Mouse (Mus musculus): ENCODE results near the gene Olfr55.
"Not testable (repeated sequence)": the region's sequence is repeated elsewhere in the genome, so short reads cannot be mapped to it uniquely, and the experiment has no call there.

Olfr55 gene

DNA sequence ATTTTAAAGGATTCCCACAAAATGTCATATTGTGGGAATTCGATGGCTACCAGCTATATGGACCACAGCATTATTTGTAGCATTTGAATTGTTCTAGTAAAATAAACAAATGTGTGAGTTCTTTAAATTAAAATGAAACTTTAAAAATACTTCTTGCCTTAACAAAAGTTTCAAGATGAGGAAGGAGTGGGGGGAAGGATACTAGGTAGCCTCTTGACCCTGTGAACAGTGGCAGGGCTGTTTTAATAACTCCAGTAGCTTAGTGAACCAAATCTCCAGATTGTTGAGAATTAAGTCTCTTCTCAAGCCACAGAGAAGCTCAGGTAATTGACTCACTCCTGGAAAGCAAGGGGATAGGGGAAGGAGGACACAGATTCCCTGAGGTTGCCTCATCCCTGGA is at the start of gene Olfr55:
Olfr55 (plus strand) TSS at position 301 of the 400 bp plus-strand sequence.
- not testable (repeated sequence) for DNase-seq (ENCODE audit: low read depth)

DNA sequence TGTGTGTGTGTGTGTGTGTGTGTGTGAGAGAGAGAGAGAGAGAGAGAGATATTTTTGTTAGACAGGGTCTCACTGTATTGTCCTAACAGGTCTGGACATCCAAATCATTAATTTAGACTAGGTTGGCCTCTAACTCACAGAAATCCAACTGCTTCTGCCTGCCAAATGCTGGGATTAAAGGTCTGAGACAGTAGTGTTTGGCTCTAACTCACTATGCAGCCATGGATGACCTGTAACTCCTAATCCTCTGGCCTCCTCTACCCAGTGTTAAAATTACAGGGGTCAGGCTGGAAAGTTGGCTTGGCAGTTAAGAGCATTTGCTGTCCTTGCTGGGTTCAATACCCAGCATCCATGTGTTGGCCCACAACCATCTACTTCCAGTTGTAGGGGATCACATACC is 43.7 kb upstream of the Olfr55 start:
- no peak for DNase-seq (ENCODE audit: low read depth)

DNA sequence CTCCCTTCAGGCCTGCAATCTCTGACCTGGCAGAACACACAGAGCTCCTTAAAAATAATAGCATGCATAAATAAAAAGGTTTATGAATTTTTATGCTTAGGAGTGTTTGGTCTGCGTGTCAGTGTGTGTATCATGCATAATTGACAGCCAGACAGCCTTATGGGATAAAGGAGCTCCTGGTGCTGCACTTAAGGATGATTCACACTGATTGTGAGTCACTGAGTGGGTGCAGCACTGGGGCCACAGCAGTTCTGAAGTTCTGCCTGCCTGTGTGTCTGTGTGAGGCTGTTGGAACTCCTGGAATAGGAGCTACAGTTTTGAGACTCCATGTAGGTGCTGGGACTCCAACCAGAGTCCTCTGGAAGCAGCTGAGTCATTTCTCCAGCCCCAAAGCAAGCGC is 42.0 kb upstream of the Olfr55 start:
- DNase-seq (ENCODE audit: low read depth) = peak; percentile 70

DNA sequence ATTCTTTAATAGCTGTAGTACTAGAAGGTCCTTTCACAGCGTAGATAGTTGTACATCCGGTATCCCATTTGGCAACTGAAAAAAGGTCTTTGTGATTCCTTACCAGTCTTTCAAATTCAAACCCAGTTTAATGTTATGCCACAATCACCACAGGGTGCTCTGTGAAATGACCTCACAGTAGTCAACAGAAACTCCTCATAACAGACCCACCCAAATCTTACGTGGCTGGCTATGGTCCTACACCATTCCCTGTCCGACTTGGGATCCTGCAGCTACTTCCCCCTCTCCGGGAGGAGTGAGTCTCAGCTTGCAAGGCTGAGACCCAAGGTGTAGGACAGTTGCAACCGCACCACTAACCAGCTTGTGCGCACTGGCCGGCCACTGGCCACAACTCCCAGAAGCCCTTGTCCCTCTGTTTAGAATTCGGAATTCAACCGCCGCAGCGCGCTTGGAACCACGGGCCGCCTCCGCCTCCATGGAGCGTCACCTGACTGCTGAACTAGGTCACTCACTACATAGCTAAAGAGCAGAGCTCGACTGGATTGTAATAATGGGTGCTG is 28.9 kb upstream of the Olfr55 start, which contains the start of gene Morc2b:
Morc2b (minus strand) TSS at position 423 of the 560 bp plus-strand sequence.
- DNase-seq (ENCODE audit: low read depth) = no peak

DNA sequence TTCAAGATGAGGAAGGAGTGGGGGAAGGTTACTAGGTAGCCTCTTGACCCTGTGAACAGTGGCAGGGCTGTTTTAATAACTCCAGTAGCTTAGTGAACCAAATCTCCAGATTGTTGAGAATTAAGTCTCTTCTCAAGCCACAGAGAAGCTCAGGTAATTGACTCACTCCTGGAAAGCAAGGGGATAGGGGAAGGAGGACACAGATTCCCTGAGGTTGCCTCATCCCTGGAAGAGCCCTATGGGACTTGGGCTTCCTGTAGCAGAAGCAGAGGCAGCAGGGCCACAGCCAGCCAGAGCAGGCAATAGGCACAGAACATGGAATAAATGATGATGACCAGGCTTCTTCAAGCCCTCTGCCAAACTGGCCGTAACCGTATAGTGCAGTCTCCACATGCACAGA is 22.8 kb downstream of the Olfr55 start, which contains the start of gene Olfr239:
Olfr239 (plus strand) TSS at position 301 of the 400 bp plus-strand sequence.
- not testable (repeated sequence) for DNase-seq (ENCODE audit: low read depth)

DNA sequence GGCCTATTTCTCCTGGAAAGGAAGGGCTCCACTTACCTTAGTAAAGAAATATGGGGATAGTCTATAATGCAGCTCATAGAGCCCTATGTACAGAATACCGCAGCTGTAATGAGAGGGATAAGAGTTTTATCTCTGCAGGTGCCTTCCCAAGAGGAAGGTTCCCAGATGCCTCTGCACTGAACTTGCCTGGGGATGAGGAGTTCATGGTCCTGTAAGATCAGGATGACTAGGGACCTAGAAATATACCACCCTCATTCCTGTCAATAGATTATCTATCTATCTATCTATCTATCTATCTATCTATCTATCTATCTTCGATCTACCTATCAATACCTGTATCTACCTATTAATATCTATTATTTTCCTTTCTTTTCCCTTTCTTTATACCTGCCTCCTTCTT is 53.3 kb downstream of the Olfr55 start, which contains the start of gene Olfr1564:
Olfr1564 (minus strand) TSS at position 101 of the 400 bp plus-strand sequence.
- no peak for DNase-seq (ENCODE audit: low read depth)
